Mouse (Mus musculus): Measurements from ENCODE around the gene Pclo. TPM values are rescaled to one million over a fixed set of nuclear protein-coding genes. Genes with fewer than 3 reads are reported as not detected.

Gene Pclo
- polyA plus RNA-seq, 1 experiment, result 0.72 TPM

DNA sequence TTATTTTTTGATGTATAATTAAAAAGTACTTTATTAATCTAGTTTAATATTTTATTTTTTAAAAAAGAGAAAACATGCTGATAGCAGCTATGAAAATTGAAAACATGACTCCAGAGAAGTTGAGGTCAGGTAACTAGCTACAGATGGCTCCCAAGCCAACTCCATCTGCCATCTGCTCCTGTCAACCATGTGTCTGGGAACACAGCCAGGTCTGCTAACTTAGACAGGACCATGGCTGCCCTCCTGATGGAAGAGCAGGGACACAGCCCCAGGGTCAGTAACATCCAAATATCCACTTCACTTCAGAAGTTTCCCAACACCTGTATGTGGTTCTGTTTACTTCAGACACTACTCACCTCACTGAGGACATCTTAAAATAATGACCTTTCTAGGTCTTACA is 236.2 kb downstream of the Pclo start:
- Histone ChIP-seq H3K27ac (ENCODE audit: insufficient read depth, low read length) (no peak overlapping the region), H3K4me1 (ENCODE audit: control insufficient read depth, insufficient read depth, low read length) (no peaks in the 10 kb centered on the region), H3K27me3 (ENCODE audit: control insufficient read depth, insufficient read depth, low read length, poor library complexity, severe bottlenecking) (no peaks in the 10 kb centered on the region), H3K9me3 (replicated peaks; ENCODE audit: control insufficient read depth, insufficient read depth, low read length, poor library complexity, severe bottlenecking) (no peaks in the 10 kb centered on the region), H3K9ac (ENCODE audit: low read depth, poor library complexity, severe bottlenecking) (no peak overlapping the region), H3K4me3 (ENCODE audit: low read depth, low read length) (no peak overlapping the region), H3K36me3 (ENCODE audit: control insufficient read depth, insufficient read depth, low read length, poor library complexity, severe bottlenecking) (no peaks in the 10 kb centered on the region)
- TF ChIP-seq POLR2A (IDR thresholded peaks at IDR 0.05; ENCODE audit: insufficient read depth, low read length), result no peak

DNA sequence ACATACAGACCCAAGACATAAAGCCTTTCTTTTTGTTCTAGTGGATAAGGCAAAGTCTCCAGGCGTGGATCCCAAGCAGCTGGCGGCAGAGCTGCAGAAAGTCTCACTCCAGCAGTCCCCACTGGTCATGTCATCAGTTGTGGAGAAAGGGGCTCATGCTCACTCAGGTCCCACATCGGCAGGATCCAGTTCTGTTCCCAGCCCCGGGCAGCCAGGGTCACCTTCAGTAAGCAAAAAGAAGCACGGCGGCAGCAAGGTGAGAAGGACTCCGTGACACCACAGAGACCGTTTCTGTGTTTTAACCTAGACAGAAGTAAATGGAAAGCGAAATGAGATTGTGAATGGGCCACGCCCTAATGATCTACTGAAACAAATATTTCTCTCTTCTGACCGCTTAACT is 252.0 kb downstream of the Pclo start:
- no peak overlapping the region for H3K27ac ChIP-seq (ENCODE audit: insufficient read depth, low read length)
- H3K4me1 ChIP-seq (ENCODE audit: control insufficient read depth, insufficient read depth, low read length), result no peaks in the 10 kb centered on the region
- no peak for TF ChIP-seq CTCF (IDR thresholded peaks at IDR 0.05; ENCODE audit: low read depth, low read length)
- no peak overlapping the region for H3K9ac ChIP-seq (ENCODE audit: low read depth, poor library complexity, severe bottlenecking)
- no peaks in the 10 kb centered on the region for H3K36me3 ChIP-seq (ENCODE audit: control insufficient read depth, insufficient read depth, low read length, poor library complexity, severe bottlenecking)
- no peaks in the 10 kb centered on the region for H3K27me3 ChIP-seq (ENCODE audit: control insufficient read depth, insufficient read depth, low read length, poor library complexity, severe bottlenecking)
- no peak overlapping the region for H3K4me3 ChIP-seq (ENCODE audit: low read depth, low read length)
- H3K9me3 ChIP-seq (replicated peaks; ENCODE audit: control insufficient read depth, insufficient read depth, low read length, poor library complexity, severe bottlenecking), result no peaks in the 10 kb centered on the region

DNA sequence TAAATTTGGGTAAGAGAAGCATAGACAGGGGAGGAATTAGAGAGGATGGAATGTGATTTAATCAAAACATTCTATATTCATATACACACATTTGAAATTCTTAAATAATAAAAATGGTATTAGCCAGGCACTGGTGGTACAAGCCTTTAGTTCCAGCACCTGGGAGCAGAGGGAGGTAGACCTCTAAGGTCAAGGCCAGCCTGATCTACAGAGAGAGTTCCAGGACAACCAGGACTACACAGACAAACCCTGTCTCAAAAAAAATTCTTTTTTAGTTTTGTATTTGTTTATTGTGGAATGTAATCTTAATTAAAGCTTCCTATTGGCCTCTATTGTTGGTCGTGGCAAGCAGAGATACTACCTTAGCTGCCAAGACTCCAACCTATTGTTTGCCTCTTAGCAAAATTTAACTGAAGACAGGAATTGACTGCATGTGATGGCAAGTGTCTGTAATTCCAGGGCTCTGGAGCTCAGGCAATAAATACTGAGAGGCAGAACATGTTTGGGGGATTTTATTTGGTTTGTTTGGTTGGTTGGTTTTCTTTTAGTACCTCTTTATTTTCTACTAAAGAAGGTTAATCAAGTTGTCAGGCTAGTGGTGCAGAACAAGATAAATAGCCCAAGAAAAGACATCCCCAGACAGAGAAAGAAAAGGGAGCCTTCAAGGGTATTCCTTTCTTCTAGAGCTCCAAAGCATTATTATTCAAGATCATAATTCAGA is 267.8 kb downstream of the Pclo start:
- Histone ChIP-seq H3K9me3 (replicated peaks; ENCODE audit: control insufficient read depth, insufficient read depth, low read length, poor library complexity, severe bottlenecking) (no peaks in the 10 kb centered on the region), H3K9ac (ENCODE audit: low read depth, poor library complexity, severe bottlenecking) (no peak overlapping the region), H3K27me3 (ENCODE audit: control insufficient read depth, insufficient read depth, low read length, poor library complexity, severe bottlenecking) (no peaks in the 10 kb centered on the region), H3K36me3 (ENCODE audit: control insufficient read depth, insufficient read depth, low read length, poor library complexity, severe bottlenecking) (no peaks in the 10 kb centered on the region), H3K4me3 (ENCODE audit: low read depth, low read length) (no peak overlapping the region), H3K4me1 (ENCODE audit: control insufficient read depth, insufficient read depth, low read length) (no peaks in the 10 kb centered on the region), H3K27ac (ENCODE audit: insufficient read depth, low read length) (no peak overlapping the region)
- TF ChIP-seq POLR2A (IDR thresholded peaks at IDR 0.05; ENCODE audit: insufficient read depth, low read length), result no peak
- TF ChIP-seq EP300 (IDR thresholded peaks at IDR 0.05; ENCODE audit: insufficient read depth, low read depth, low read length), result no peak
- no peak for TF ChIP-seq CTCF (IDR thresholded peaks at IDR 0.05; ENCODE audit: low read depth, low read length)

DNA sequence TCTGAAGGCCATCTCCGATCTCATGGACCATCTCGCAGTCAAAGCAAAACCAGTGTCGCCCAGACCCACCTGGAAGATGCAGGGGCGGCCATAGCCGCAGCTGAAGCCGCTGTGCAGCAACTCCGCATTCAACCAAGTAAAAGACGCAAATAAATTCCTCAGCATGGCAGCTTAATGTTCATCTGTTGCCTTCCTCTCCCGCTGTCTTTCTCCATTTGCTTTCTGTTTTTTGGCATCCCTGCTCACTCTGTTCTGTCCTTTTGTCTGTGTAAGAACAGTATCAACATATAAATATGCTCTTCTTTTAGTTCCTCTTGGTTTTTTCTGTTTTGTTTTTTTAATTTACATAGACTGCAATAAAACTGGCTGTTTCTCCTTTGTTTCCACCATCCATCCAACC is 279.2 kb downstream of the Pclo start:
- Histone ChIP-seq H3K9ac (ENCODE audit: low read depth, poor library complexity, severe bottlenecking) (no peak overlapping the region), H3K4me1 (ENCODE audit: control insufficient read depth, insufficient read depth, low read length) (no peaks in the 10 kb centered on the region), H3K36me3 (ENCODE audit: control insufficient read depth, insufficient read depth, low read length, poor library complexity, severe bottlenecking) (no peaks in the 10 kb centered on the region), H3K4me3 (ENCODE audit: low read depth, low read length) (no peak overlapping the region), H3K9me3 (replicated peaks; ENCODE audit: control insufficient read depth, insufficient read depth, low read length, poor library complexity, severe bottlenecking) (no peaks in the 10 kb centered on the region), H3K27ac (ENCODE audit: insufficient read depth, low read length) (no peak overlapping the region), H3K27me3 (ENCODE audit: control insufficient read depth, insufficient read depth, low read length, poor library complexity, severe bottlenecking) (no peaks in the 10 kb centered on the region)
- no peak for TF ChIP-seq CTCF (IDR thresholded peaks at IDR 0.05; ENCODE audit: low read depth, low read length)
- no peak for TF ChIP-seq POLR2A (IDR thresholded peaks at IDR 0.05; ENCODE audit: insufficient read depth, low read length)

DNA sequence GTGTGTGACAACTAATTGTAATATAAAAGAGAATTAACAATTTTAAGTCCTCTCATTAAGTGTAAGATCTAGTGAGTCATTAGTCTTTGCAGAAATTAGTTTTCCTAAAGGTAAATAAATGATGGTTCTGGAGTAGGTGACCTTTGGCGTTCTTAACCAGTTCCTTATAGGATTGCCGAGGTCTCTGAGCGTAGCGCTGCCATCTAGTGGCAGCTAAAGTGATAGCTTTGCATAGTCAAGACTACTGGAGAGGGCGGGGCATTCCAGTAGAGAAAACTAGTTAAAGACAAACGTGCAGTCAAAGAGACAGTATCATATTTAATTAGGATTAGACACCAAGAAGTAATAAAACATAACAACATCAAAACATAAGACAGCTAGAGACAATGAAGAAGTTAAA is 292.4 kb downstream of the Pclo start:
- peak; percentile 62 for TF ChIP-seq CTCF (IDR thresholded peaks at IDR 0.05; ENCODE audit: low read depth, low read length)
- TF ChIP-seq EP300 (IDR thresholded peaks at IDR 0.05; ENCODE audit: insufficient read depth, low read depth, low read length), result no peak
- H3K9ac ChIP-seq (ENCODE audit: low read depth, poor library complexity, severe bottlenecking), result no peak overlapping the region
- H3K4me1 ChIP-seq (ENCODE audit: control insufficient read depth, insufficient read depth, low read length), result no peaks in the 10 kb centered on the region
- H3K36me3 ChIP-seq (ENCODE audit: control insufficient read depth, insufficient read depth, low read length, poor library complexity, severe bottlenecking), result no peaks in the 10 kb centered on the region
- no peaks in the 10 kb centered on the region for H3K27me3 ChIP-seq (ENCODE audit: control insufficient read depth, insufficient read depth, low read length, poor library complexity, severe bottlenecking)
- no peaks in the 10 kb centered on the region for H3K9me3 ChIP-seq (replicated peaks; ENCODE audit: control insufficient read depth, insufficient read depth, low read length, poor library complexity, severe bottlenecking)
- no peak overlapping the region for H3K4me3 ChIP-seq (ENCODE audit: low read depth, low read length)
- H3K27ac ChIP-seq (ENCODE audit: insufficient read depth, low read length), result no peak overlapping the region

GRCm38 (mm10) chr5:14833165-14833860 is 318.6 kb downstream of the Pclo start:
- H3K9ac ChIP-seq (ENCODE audit: low read depth, poor library complexity, severe bottlenecking), result no peak overlapping the region
- TF ChIP-seq EP300 (IDR thresholded peaks at IDR 0.05; ENCODE audit: insufficient read depth, low read depth, low read length) (no peak), POLR2A (IDR thresholded peaks at IDR 0.05; ENCODE audit: insufficient read depth, low read length) (no peak), CTCF (IDR thresholded peaks at IDR 0.05; ENCODE audit: low read depth, low read length) (no peak)
- no peaks in the 10 kb centered on the region for H3K4me1 ChIP-seq (ENCODE audit: control insufficient read depth, insufficient read depth, low read length)
- 0 out of 2 replicates have a peak, but pooled peaks cover 2% of the 10 kb centered on the region for H3K9me3 ChIP-seq (replicated peaks; ENCODE audit: control insufficient read depth, insufficient read depth, low read length, poor library complexity, severe bottlenecking)
- H3K27ac ChIP-seq (ENCODE audit: insufficient read depth, low read length), result no peak overlapping the region
- no peak overlapping the region for H3K4me3 ChIP-seq (ENCODE audit: low read depth, low read length)
- no peaks in the 10 kb centered on the region for H3K27me3 ChIP-seq (ENCODE audit: control insufficient read depth, insufficient read depth, low read length, poor library complexity, severe bottlenecking)
- H3K36me3 ChIP-seq (ENCODE audit: control insufficient read depth, insufficient read depth, low read length, poor library complexity, severe bottlenecking), result no peaks in the 10 kb centered on the region

Measured in ES-Bruce4 (cell line).